Mouse (Mus musculus) urinary bladder, postnatal 10 days (tissue): ENCODE results near the gene Nt5c2.
"Not testable (repeated sequence)": the region's sequence is repeated elsewhere in the genome, so short reads cannot be mapped to it uniquely, and the experiment has no call there.

Source experiments
- DNase-seq: peaks from one replicate; pipeline ENCODE4 v3.0.0; 2022; ENCODE audit warnings: low spot score

Nt5c2 gene

DNA sequence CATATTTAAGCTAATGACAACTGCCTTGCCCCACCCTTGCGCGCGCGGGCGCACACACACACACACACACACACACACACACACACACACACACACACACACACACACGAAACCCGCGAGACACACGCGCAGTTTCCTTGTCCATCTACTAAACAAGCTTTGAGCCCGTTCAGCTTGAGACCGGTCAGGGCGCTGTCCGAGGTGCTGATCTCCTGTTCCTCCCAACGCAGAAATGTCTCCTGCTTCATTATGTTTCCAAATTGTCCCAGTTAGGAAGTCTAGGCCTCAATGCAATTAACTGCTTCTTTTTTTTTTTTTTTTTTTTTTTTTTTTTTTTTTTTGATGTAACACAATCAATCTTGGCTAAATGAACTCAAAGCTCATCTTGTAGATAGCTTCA lies 1.5 kb upstream of the Nt5c2 start:
- DNase-seq: peak; percentile 69

DNA sequence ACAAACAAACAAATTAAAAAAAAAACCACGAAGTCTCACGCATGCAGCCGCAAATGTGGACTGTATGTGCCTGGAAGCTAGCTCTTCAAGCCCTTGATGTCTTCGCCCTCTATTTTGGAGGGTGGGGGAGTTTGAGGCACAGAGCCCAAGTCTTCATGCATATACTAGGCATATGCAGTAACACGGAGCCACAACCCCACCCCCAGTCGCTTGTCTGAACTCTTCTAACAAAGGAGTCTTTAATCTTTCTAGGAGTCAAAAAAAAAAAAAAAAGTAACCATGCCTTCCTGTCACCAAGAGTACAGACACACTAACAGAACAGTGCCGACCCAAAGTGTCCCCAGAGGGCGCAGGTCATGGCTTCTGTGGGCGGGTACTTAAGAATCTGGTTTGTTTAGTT lies 1.0 kb upstream of the Nt5c2 start:
- no peak for DNase-seq

DNA sequence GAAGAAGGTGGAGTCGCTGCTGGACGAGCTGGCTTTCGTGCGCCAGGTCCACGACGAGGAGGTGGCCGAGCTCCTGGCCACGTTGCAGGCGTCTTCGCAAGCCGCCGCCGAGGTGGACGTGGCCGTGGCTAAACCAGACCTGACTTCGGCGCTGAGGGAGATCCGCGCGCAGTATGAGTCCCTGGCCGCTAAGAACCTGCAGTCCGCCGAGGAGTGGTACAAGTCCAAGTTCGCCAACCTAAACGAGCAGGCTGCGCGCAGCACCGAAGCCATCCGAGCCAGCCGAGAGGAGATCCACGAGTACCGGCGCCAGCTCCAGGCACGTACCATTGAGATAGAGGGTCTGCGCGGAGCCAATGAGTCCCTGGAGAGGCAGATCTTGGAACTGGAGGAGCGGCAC lies 443 bp upstream of the Nt5c2 start:
- DNase-seq: no peak

DNA sequence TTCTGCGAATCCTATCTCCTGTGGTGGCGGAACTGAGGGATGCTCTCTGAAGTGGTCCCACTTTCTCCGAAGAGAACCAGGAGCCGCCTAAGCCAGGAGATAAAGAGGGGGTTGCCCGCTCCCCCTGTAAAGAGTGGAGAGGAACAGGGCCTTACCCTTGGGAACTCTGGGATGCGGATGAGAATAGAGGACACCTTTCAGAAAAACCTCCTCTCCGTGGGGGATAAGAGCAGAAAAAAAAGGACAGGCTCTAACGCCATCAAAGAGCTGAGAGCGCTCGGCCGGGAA lies 850 bp downstream of the Nt5c2 start:
- DNase-seq: no peak

DNA sequence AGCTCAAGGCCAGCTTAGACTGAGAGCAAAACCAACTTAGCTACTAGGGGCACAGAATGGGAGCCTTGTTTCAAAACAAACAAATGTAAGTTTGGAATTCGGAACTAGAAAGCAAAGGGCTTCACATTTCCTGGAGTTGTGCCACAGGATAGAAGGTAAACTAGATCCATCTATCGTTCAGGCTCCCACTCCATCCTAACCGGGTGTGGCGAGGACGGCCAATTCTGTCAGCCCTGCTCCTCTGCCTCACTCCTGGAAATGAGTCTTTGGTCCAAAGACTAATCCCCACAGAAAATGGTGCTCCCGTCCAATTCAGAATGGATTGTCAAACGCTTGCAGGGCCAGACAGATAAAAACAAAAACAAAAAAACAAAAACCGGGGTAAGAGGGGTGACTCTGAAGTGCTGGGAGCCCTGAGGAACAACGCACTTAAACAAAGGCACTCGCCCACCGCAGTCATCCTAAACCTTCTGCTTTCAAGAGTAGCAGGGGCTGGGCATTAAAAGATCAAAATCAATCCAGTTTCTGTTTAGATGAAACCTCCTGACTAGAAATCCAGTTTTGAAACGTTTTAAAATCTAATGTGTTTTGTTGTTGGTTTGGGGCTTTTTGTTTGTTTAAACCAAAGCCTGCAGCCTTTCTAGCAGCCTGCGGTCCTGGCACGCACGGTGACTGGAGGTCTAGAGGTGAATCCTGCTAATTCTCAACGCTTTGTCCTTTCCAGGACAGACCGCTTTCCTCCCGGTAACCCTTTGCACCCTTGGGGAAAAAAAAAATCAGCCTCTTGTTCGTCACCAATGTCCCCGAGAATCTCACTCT lies 1.4 kb downstream of the Nt5c2 start:
- DNase-seq: no peak

DNA sequence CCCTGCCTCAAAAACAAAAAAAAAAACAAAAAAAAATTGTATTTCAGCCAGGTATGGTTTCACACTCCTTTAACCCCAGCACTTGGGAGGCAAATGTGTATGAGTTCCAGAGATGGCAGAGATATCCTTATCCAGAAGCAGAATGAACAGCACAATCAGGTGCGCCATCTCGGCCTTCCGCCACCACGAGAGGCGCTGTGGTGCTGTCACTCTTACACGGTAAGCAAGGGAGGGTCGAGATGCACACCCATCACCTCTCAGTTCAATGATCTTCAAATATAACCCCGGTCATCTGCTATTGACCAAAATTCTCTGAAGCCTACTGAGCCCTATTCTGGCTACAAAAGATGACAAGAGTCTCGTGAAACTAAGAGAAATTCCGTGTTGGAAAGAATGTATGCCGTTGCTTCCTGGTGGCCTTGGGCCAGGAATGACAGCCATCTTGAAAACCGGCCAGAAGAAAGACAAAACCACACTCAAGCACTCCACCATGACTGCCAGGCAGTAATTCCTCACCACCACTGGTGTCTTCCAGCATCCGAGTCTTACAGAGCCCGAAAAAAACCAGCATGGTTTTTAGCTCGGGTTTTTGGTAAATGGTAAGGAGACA lies 2.3 kb downstream of the Nt5c2 start:
- DNase-seq: no peak

DNA sequence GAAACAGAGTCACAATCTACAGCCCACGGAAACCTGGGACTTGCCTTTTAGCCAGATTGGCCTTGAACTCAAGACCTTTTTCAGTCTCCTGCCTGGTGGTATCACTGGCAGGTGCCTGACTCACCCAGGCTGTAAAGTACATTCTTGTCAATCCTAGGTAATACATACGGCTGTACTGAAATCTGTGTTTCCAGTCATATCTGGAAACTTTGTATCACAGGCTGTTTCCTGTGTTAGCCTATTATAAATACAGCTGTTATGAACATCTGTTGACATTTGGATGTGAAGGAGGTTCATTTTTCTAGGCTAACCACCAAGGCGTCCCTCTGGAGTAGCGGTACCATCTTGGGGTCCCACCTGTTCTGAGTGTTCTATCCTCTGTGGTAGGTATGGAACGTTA lies 5.0 kb downstream of the Nt5c2 start:
- DNase-seq: no peak

DNA sequence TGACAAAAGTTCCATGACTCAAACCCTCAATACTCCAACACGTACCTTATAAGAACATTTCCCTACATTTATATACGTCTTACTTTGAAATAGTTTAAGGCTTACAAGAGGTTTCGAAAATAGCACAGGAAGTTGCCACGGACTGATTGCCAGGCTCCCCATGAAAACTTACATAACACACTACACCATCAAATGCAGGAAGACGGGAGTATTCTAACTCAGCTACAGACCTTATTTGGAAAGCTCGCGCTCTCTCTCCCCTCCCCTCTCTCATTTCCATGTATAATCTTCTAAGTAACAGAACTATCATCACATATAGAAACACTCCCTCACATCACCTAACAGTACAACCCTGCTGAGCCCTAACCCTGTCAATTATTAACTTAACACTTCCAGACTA lies 5.5 kb downstream of the Nt5c2 start:
- DNase-seq: no peak

DNA sequence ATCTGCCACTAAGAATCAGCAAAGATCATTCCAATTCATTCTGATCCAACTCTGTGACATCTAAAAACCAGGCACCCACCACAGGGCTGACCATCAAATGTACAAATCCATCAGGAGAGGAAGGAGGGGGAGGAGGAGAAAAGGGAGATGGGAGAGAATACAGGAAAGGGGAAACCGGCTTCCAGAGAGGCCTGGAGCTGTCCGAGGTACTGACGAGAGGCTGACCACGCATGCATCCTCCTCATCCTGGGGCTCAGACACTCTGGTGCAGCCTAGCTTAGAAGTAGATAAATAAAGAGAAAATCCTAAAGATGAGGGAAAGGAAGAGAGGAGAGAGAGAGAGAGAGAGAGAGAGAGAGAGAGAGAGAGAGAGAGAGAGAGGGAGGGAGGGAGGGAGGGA lies 8.6 kb downstream of the Nt5c2 start:
- no peak for DNase-seq

DNA sequence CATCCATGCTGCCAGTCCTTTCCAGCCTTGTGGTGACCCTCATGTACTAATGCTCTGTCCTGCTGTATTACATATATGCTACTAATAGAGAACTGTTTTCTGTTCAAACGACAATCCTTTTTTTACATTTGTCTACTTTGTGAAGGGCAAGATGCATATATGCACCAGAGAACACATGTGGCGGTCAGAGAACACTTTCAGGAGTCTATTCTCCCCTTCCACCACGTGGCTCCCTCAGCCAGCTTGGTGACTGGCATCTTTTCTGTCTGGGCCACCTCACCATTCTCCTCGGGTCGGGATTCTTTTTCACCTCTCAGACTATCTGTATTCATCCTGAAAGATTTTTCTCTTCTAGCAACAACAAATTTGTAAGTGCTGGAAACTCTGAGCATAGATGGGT lies 9.1 kb downstream of the Nt5c2 start:
- DNase-seq: no peak

DNA sequence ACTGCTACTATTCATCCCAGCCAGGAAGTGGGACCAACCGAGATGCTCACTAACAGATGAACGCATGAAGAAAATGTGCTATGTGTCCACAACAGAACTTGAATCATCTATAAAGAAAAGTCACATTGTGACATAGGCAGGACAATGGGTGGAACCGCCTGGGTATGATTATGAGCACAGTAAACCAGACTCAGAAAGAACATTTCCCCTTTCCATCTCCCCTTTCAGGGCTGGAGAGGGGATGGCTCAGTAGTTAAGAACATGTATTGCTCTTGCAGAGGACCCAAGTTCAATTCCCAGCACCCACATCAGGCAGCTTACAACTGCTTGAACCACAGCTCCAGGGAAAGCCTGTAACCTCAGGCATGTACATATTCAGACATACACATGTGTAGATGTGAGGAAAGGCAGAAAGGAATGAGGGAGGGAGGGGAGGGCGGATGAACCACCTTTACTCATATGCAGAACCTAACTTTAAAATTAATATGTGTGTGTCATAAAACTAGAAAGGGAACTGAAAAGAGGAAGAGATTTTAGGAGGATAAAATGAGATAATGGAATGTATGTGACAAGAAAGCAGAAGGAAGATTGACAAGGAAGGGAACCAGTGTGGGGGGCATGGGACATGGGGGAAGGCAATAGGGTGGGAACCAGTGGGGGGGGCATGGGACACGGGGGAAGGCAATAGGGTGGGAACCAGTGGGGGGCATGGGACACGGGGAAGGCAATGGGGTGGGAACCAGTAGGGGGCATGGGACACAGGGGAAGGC lies 11.0 kb downstream of the Nt5c2 start:
- no peak for DNase-seq

DNA sequence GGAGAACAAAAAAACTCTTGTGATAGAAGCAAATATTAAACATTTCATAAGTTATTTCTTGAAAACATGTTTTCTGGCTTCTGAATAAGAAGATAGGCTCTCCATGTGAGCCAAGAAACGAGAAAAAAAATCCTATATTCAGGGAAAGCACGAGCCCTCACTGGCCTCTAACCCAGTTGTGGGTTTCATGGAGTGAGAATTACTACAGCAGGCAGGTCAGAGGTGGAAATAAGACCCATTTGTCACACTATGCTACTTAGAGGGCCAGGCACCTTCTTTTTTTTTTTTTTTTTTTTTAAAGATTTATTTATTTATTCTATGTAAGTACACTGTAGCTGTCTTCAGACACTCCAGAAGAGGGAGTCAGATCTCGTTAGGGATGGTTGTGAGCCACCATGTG lies 14.6 kb downstream of the Nt5c2 start:
- DNase-seq: not testable (repeated sequence)

DNA sequence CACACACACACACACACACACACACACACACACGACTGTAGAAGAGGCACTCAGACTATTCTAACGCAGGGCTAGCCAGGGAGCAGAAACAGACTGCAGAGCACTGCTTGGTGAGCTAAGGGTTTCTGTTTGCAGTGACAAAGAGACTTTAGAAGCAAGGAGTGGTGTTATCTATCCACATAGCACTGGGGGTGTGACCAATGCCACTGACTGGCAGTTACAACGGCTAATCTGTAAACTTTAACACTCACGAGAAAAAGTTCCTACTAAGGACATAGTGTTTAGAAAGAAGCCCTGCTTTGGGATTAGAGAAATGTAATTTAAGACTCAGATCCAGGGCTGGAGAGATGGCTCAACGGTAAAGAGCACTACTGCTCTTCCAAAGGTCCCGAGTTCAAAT lies 15.2 kb downstream of the Nt5c2 start:
- DNase-seq: no peak

DNA sequence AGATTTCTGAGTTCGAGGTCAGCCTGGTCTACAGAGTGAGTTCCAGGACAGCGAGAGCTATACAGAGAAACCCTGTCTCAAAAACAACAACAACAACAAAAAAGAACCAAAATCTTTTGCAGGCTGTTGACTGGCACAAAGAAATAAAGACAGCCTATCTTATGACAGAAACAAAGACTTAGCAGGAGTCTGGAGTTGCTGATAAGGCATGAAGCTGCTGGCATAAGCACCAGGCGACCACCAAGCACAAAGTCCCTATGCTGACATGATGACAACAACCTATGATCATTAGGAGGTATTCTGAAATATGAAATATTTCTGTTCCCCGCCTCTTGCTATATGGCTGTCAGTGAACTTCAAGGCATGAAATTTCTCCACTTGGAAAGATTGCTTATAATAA lies 16.0 kb downstream of the Nt5c2 start:
- DNase-seq: no peak

DNA sequence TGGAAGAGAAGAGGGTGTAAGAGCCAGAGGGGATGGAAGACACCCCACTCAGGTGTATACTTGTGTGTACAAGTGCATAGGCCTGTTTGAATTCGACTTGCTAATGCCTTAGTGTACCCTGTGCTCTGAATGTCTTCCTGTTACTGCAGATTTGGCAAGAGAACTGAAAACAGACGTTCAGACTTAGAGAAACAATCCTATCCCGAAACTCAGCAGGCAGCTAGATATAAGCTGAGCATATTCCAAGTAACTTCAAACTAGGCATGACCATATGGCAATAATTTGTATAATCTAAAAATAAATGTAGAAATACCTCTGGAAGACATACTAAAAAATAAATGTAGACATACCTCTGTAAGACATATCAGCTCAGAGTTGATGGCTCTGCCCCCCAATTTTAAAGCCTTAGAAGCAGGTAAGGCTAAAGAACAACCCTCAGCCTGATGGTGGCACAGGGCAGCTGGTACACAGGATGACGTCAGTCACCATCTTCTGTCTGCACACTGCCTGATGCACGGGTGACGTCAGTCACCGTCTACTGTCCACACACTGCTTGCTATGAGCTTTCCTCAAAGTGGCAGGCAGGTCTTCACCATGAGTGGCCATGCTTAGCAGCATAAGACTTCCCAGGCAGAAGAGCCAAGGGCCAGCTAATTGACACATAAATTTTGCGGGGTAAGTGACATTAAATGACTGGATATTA lies 16.6 kb downstream of the Nt5c2 start:
- no peak for DNase-seq

DNA sequence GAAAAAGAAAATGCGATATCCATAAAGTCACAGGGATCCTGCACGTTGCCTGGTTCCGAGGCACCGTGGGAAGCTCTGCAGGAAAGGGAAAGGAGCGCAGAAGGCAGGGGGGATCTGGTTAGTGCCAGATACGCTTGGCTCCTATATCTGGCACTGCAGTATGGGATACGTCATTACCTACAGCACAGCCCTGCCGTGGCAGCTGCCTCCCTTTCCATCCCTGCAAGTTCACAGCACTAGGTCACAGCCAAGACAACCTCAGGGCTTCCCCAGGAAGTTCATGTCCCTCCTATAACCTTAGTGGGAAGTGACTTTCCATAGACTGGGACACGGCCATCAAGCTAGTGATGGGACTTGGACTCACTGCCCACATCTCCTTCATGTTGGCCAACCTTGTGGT lies 18.9 kb downstream of the Nt5c2 start:
- DNase-seq: no peak

DNA sequence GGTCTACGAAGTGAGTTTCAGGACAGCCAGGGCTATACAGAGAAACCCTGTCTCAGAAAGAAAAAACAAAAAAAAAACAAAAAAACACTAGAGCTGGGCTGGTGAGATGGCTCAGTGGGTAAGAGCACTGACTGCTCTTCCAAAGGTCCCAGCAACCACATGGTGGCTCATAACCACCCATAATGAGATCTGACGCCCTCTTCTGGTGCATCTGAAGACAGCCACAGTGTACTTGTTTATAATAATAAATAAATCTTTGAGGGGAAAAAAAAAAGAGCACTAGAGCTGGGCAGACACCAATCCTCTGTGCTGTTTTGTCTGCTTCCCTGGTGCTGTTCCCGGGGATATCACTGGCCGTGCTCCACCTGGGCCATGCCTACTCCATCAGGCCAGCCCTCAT lies 22.6 kb downstream of the Nt5c2 start:
- not testable (repeated sequence) for DNase-seq

DNA sequence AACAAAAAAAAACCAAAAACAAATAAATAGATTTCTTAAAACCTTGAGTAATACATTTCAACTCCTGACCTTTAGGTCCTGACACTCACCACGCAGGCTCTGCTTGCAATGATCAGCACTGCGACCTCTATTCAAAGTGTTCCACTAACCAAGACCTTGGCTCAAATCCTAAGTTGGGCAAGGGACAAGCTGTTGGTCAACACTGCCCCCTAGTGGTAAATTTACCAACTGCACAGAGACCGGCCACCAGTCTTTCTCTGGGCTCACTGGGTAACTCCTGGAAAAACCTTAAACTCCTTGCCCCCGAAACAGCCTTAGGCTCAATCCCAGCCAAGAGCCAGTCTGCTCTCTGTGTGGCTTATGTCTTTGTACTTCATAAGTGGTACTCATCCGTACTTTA lies 23.8 kb downstream of the Nt5c2 start:
- DNase-seq: peak; percentile 61

DNA sequence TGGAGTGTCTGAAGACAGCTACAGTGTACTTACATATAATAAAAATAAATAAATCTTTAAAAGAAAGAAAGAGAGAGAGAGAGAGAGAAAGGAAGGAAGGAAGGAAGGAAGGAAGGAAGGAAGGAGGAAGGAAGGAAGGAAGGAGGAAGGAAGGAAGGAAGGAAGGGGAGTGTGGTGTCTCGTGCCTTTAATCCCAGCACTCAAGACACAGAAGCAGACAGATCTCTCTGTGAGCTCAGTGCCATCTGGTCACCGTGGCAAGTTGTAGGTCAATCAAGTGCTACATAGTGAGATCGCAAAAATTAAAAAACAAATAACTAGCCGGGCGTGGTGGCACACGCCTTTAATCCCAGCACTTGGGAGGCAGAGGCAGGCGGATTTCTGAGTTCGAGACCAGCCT lies 24.3 kb downstream of the Nt5c2 start:
- not testable (repeated sequence) for DNase-seq

DNA sequence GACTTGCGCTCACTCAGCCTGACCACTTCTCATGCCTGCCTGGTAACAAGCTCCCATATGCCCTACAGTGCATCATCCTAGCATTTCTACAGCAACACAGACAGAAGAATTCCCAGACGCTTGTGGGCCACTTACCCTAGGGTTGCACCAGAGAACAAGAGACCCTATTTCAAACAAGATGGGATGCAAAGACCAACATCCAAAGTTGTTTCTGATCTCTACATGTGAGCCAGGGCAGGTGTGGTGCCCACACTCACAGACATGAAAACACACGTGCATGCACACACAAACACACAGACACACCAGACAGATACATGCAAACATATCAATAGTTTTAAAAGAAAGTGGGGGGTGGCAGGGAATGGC lies 24.8 kb downstream of the Nt5c2 start:
- no peak for DNase-seq

DNA sequence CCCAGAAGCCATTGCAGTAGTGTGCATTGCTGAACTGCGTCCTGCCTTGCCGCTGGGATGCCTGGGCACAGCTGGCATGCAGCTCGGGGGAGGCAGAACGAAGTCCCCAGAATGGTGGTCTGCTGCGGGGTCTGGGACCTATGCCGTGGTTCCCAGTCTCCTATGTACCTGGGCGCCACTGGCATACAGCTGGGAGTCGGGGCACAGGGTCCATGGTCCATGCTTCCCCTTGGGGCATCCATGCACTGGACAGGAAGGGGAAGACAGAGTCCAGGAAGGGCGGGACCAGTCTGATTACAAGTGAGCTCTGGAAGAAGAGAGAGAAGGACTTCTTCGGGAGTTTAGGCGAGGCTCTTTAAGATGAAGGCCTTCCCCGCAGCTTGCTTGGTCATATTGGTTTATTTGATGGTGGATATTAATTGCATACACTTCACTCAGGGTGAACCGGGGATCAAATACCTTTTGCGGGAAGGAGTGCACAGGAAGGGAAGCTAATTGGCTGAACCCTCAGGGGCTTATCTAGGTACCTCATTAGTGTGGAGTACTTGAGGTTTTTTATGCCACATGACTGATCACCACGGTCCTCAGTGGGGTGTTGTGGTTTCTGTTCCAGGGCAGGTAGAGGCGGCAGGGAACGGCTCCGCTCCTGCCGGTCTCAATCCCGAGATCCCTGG lies 25.3 kb downstream of the Nt5c2 start:
- DNase-seq: no peak
